ENCODE assay signal across 31 mouse cellular contexts in genomic region chr2:160702824-160703223, GRCm38 (mm10).
"Had no signal": no experiment of that assay in that cellular context is flagged by ENCODE, and none has a peak within 500 bp of the region (broad histone marks: within the 10 kb centered on the region; RNA-seq: fewer than 3 reads in every experiment).

No protein-coding gene starts in this region.

- H3K27ac ChIP-seq: limb, embryonic 10.5 days; limb, embryonic 12.5 days; limb, embryonic 13.5 days; limb, embryonic 15.5 days; liver, embryonic 12.5 days; liver, embryonic 14.5 days; liver, embryonic 15.5 days; lung, embryonic 15.5 days; macrophage; midbrain, embryonic 10.5 days; midbrain, embryonic 12.5 days; midbrain, embryonic 13.5 days; midbrain, embryonic 15.5 days; neural tube, embryonic 12.5 days; neural tube, embryonic 13.5 days had no signal

- H3K4me1 ChIP-seq: limb, embryonic 10.5 days; limb, embryonic 12.5 days; limb, embryonic 13.5 days; limb, embryonic 15.5 days; midbrain, embryonic 10.5 days; midbrain, embryonic 12.5 days; midbrain, embryonic 13.5 days; midbrain, embryonic 15.5 days; neural tube, embryonic 12.5 days; neural tube, embryonic 13.5 days had no signal

- H3K9me3 ChIP-seq: limb, embryonic 10.5 days; limb, embryonic 12.5 days; limb, embryonic 13.5 days; limb, embryonic 15.5 days; liver, embryonic 12.5 days; liver, embryonic 13.5 days; liver, embryonic 15.5 days; lung, embryonic 15.5 days; megakaryocyte, embryonic 14.5 days; midbrain, embryonic 10.5 days; midbrain, embryonic 12.5 days; midbrain, embryonic 13.5 days; midbrain, embryonic 15.5 days; neural tube, embryonic 12.5 days; neural tube, embryonic 13.5 days had no signal

- ATAC-seq: liver, embryonic 12.5 days; liver, postnatal 0 days; lung, postnatal 0 days; midbrain, embryonic 13.5 days; midbrain, embryonic 15.5 days; midbrain, embryonic 16.5 days had no signal

- H3K27me3 ChIP-seq: limb, embryonic 12.5 days; limb, embryonic 13.5 days; limb, embryonic 15.5 days; liver, embryonic 12.5 days; liver, embryonic 13.5 days; liver, embryonic 15.5 days; lung, embryonic 15.5 days; megakaryocyte, embryonic 14.5 days; midbrain, embryonic 12.5 days; midbrain, embryonic 13.5 days; midbrain, embryonic 15.5 days; neural tube, embryonic 12.5 days; neural tube, embryonic 13.5 days had no signal

- DNase-seq: left cerebral cortex, postnatal 4 days; liver; liver, embryonic 13.5 days; liver, postnatal 0 days; lung, adult 18-20 months; lung, adult 2 months; lung, embryonic 14.5 days; lung, postnatal 10 days; lung, postnatal 14 days; lung, postnatal 36 days; lung, postnatal 4 days; midbrain, embryonic 14.5 days had no signal

- H3K9ac ChIP-seq: limb, embryonic 12.5 days; limb, embryonic 13.5 days; limb, embryonic 15.5 days; liver, embryonic 12.5 days; liver, embryonic 13.5 days; liver, embryonic 14.5 days; liver, embryonic 15.5 days; liver, postnatal 0 days; lung, embryonic 14.5 days; lung, embryonic 15.5 days; midbrain, embryonic 12.5 days; midbrain, embryonic 13.5 days; midbrain, embryonic 15.5 days; neural tube, embryonic 12.5 days; neural tube, embryonic 13.5 days had no signal

- H3K4me3 ChIP-seq: limb, embryonic 10.5 days; limb, embryonic 12.5 days; limb, embryonic 13.5 days; limb, embryonic 15.5 days; liver, embryonic 12.5 days; liver, embryonic 13.5 days; liver, embryonic 15.5 days; lung, embryonic 15.5 days; midbrain, embryonic 10.5 days; midbrain, embryonic 12.5 days; midbrain, embryonic 13.5 days; midbrain, embryonic 15.5 days; myocyte; neural tube, embryonic 12.5 days; neural tube, embryonic 13.5 days had no signal
